Mouse (Mus musculus): Measurements from ENCODE around the gene Rsph6a. TPM values are rescaled to one million over a fixed set of nuclear protein-coding genes. Genes with fewer than 3 reads are reported as not detected.
A peak's percentile ranks its signal among the peaks of the same experiment; 100 is the strongest.

Gene Rsph6a
- polyA plus RNA-seq, 1 experiment from 2014 or later, result not detected

- Histone ChIP-seq H3K9me3 (replicated peaks) (no peaks in the 10 kb centered on the region), H3K27ac (no peak overlapping the region), H3K27me3 (peaks cover 44% of the 10 kb centered on the region), H3K9ac (no peak overlapping the region), H3K4me3 (no peak overlapping the region), H3K4me2 (replicated peaks) (no peak overlapping the region), H3K4me1 (peaks cover 19% of the 10 kb centered on the region), H3K36me3 (no peaks in the 10 kb centered on the region)
- WGBS, result 59% methylated on average over 18 of the region's 18 CpGs
- no peak for ATAC-seq (ENCODE audit: low FRiP score)
Measured at GRCm38 (mm10) chr7:19022189-19022958, 32.1 kb upstream of the Rsph6a start.

GRCm38 (mm10) chr7:19023357-19023814, 31.1 kb upstream of the Rsph6a start, which contains the start of gene Foxa3:
Foxa3 (minus strand) TSS chr7:19023538.
- H3K36me3 ChIP-seq, result no peaks in the 10 kb centered on the region
- peak within 1 kb of the TSS; percentile 70 for H3K27ac ChIP-seq
- no peaks in the 10 kb centered on the region for H3K9me3 ChIP-seq (replicated peaks)
- WGBS, result 4% methylated on average over 30 of the region's 30 CpGs
- H3K27me3 ChIP-seq, result peaks cover 44% of the 10 kb centered on the region
- peak within 1 kb of the TSS; percentile 95 for H3K9ac ChIP-seq
- ATAC-seq (ENCODE audit: low FRiP score), result peak; percentile 21
- peak within 1 kb of the TSS; percentile 80 for H3K4me2 ChIP-seq (replicated peaks)
- H3K4me1 ChIP-seq, result peaks cover 19% of the 10 kb centered on the region
- peak within 1 kb of the TSS; percentile 92 for H3K4me3 ChIP-seq

GRCm38 (mm10) chr7:19024096-19024506, 30.4 kb upstream of the Rsph6a start, which contains the start of gene Sympk:
Sympk (plus strand) TSS chr7:19024377.
- Histone ChIP-seq H3K9ac (peak within 1 kb of the TSS; percentile 95), H3K4me1 (peaks cover 19% of the 10 kb centered on the region), H3K4me3 (peak within 1 kb of the TSS; percentile 92), H3K4me2 (replicated peaks) (peak within 1 kb of the TSS; percentile 80), H3K27ac (peak within 1 kb of the TSS; percentile 70), H3K9me3 (replicated peaks) (no peaks in the 10 kb centered on the region), H3K27me3 (peaks cover 44% of the 10 kb centered on the region), H3K36me3 (peaks cover 6% of the 10 kb centered on the region)
- ATAC-seq (ENCODE audit: low FRiP score), result peak; percentile 95
- 1% methylated on average over 31 of the region's 50 CpGs for WGBS

- WGBS, result 2% methylated on average over 33 of the region's 36 CpGs
- peak overlapping the region; percentile 95 for H3K9ac ChIP-seq
- H3K4me2 ChIP-seq (replicated peaks), result peak overlapping the region; percentile 80
- H3K4me3 ChIP-seq, result peak overlapping the region; percentile 92
- H3K4me1 ChIP-seq, result peaks cover 19% of the 10 kb centered on the region
- peaks cover 13% of the 10 kb centered on the region for H3K36me3 ChIP-seq
- H3K27ac ChIP-seq, result peak overlapping the region; percentile 70
- peak; percentile 75 for ATAC-seq (ENCODE audit: low FRiP score)
- no peaks in the 10 kb centered on the region for H3K9me3 ChIP-seq (replicated peaks)
- H3K27me3 ChIP-seq, result peaks cover 41% of the 10 kb centered on the region
Measured at GRCm38 (mm10) chr7:19024581-19025255, 29.8 kb upstream of the Rsph6a start.

- Histone ChIP-seq H3K9me3 (replicated peaks) (no peaks in the 10 kb centered on the region), H3K36me3 (peaks cover 46% of the 10 kb centered on the region), H3K4me2 (replicated peaks) (no peak overlapping the region), H3K27ac (no peak overlapping the region), H3K4me1 (peaks cover 19% of the 10 kb centered on the region), H3K4me3 (no peak overlapping the region), H3K9ac (no peak overlapping the region), H3K27me3 (peaks cover 8% of the 10 kb centered on the region)
- no peak for ATAC-seq (ENCODE audit: low FRiP score)
Measured at GRCm38 (mm10) chr7:19028067-19028466, 26.4 kb upstream of the Rsph6a start.

- Histone ChIP-seq H3K36me3 (peaks cover 55% of the 10 kb centered on the region), H3K9me3 (replicated peaks) (no peaks in the 10 kb centered on the region), H3K4me3 (no peak overlapping the region), H3K9ac (no peak overlapping the region), H3K27me3 (no peaks in the 10 kb centered on the region), H3K4me1 (peaks cover 19% of the 10 kb centered on the region), H3K27ac (no peak overlapping the region), H3K4me2 (replicated peaks) (no peak overlapping the region)
- peak; percentile 45; the same call in 1 of the 2 replicates for ATAC-seq (ENCODE audit: low FRiP score)
- 62% methylated on average over 6 of the region's 6 CpGs for WGBS
Measured at GRCm38 (mm10) chr7:19029084-19029653, 25.3 kb upstream of the Rsph6a start.

GRCm38 (mm10) chr7:19031641-19032040, 22.8 kb upstream of the Rsph6a start:
- no peak overlapping the region for H3K27ac ChIP-seq
- 35% methylated on average over 4 of the region's 4 CpGs for WGBS
- H3K9ac ChIP-seq, result no peak overlapping the region; the same call in 1 of the 2 replicates

GRCm38 (mm10) chr7:19044616-19045015, 9.9 kb upstream of the Rsph6a start:
- Histone ChIP-seq H3K4me1 (no peaks in the 10 kb centered on the region), H3K27ac (no peak overlapping the region), H3K9ac (no peak overlapping the region), H3K27me3 (no peaks in the 10 kb centered on the region), H3K36me3 (peaks cover 99% of the 10 kb centered on the region), H3K4me2 (replicated peaks) (no peak overlapping the region), H3K9me3 (replicated peaks) (no peaks in the 10 kb centered on the region), H3K4me3 (no peak overlapping the region)
- WGBS, result 97% methylated on average over 6 of the region's 6 CpGs
- ATAC-seq (ENCODE audit: low FRiP score), result no peak

More at GRCm38 (mm10) chr7:19031641-19032040, 22.8 kb upstream of the Rsph6a start:
- no peaks in the 10 kb centered on the region for H3K4me1 ChIP-seq
- peaks cover 79% of the 10 kb centered on the region for H3K36me3 ChIP-seq
- ATAC-seq (ENCODE audit: low FRiP score), result no peak
- H3K4me3 ChIP-seq, result no peak overlapping the region
- H3K27me3 ChIP-seq, result no peaks in the 10 kb centered on the region
- H3K4me2 ChIP-seq (replicated peaks), result no peak overlapping the region
- no peaks in the 10 kb centered on the region for H3K9me3 ChIP-seq (replicated peaks)

GRCm38 (mm10) chr7:19046286-19047069, 8.0 kb upstream of the Rsph6a start:
- no peak overlapping the region for H3K4me2 ChIP-seq (replicated peaks)
- no peak overlapping the region for H3K27ac ChIP-seq
- H3K36me3 ChIP-seq, result peaks cover 99% of the 10 kb centered on the region
- no peak overlapping the region for H3K9ac ChIP-seq
- H3K4me1 ChIP-seq, result no peaks in the 10 kb centered on the region
- no peak overlapping the region for H3K4me3 ChIP-seq
- H3K27me3 ChIP-seq, result no peaks in the 10 kb centered on the region
- H3K9me3 ChIP-seq (replicated peaks), result no peaks in the 10 kb centered on the region
- ATAC-seq (ENCODE audit: low FRiP score), result peak; percentile 19; the same call in 1 of the 2 replicates
- WGBS, result 93% methylated on average over 11 of the region's 11 CpGs

GRCm38 (mm10) chr7:19048006-19048527, 6.4 kb upstream of the Rsph6a start:
- no peak overlapping the region for H3K4me3 ChIP-seq
- ATAC-seq (ENCODE audit: low FRiP score), result no peak
- H3K27me3 ChIP-seq, result no peaks in the 10 kb centered on the region
- peak overlapping the region; percentile 2; the same call in 1 of the 2 replicates for H3K9ac ChIP-seq
- H3K4me2 ChIP-seq (replicated peaks), result no peak overlapping the region
- H3K36me3 ChIP-seq, result peaks cover 98% of the 10 kb centered on the region
- H3K27ac ChIP-seq, result no peak overlapping the region
- no peaks in the 10 kb centered on the region for H3K4me1 ChIP-seq
- WGBS, result 91% methylated on average over 14 of the region's 14 CpGs
- no peaks in the 10 kb centered on the region for H3K9me3 ChIP-seq (replicated peaks)

- Histone ChIP-seq H3K4me3 (no peak overlapping the region), H3K9ac (no peak overlapping the region), H3K36me3 (peaks cover 87% of the 10 kb centered on the region), H3K9me3 (replicated peaks) (no peaks in the 10 kb centered on the region), H3K4me1 (0 out of 2 replicates have a peak, but pooled peaks cover 2% of the 10 kb centered on the region), H3K27ac (no peak overlapping the region), H3K4me2 (replicated peaks) (no peak overlapping the region), H3K27me3 (no peaks in the 10 kb centered on the region)
- ATAC-seq (ENCODE audit: low FRiP score), result no peak
- 87% methylated on average over 5 of the region's 5 CpGs for WGBS
Measured at GRCm38 (mm10) chr7:19049252-19049651, 5.2 kb upstream of the Rsph6a start.

Measured in hindbrain, embryonic 12.5 days (tissue).